Mouse (Mus musculus) olfactory bulb, adult 2 months (tissue): Measurements from ENCODE around the gene Aes. TPM values are rescaled to one million over a fixed set of nuclear protein-coding genes. Genes with fewer than 3 reads are reported as not detected.

ENCODE experiments used
- H3K27ac ChIP-seq: fragments of 200-500 bp; 2 replicates; pipeline ENCODE4 v1.5.1; 2012; ENCODE audit warnings: low read depth, low read length; ENCODE audit not compliant: insufficient read depth
- H3K4me1 ChIP-seq: fragments of 200-500 bp; 2 replicates; pipeline ENCODE4 v1.6.1; 2012; ENCODE audit warnings: low read length; ENCODE audit not compliant: control insufficient read depth, insufficient read depth
- H3K4me3 ChIP-seq: fragments of 200-500 bp; 2 replicates; pipeline ENCODE4 v1.5.1; 2012; ENCODE audit warnings: mild to moderate bottlenecking, low read depth, low read length, moderate library complexity; ENCODE audit not compliant: insufficient read depth
- CTCF ChIP-seq: fragments of 200-500 bp; IDR thresholded peaks from 2 replicates; pipeline ENCODE4 v1.5.1; 2012; ENCODE audit warnings: low read depth, mild to moderate bottlenecking, low read length, moderate library complexity; ENCODE audit not compliant: insufficient read depth
- POLR2A ChIP-seq: fragments of 200-500 bp; IDR thresholded peaks from 2 replicates; pipeline ENCODE4 v1.6.1; 2012; ENCODE audit warnings: mild to moderate bottlenecking, low read depth, low read length, moderate library complexity; ENCODE audit not compliant: insufficient read depth
- WGBS: fragments of 180-500 bp; shearing (Covaris S2); methylation state at CpG from one replicate; pipeline ENCODE4 v1.1.7; 2018; 5-methylcytosine and 5-hydroxymethylcytosine counted together
- polyA plus RNA-seq: library from polyadenylated mRNA; stranded (reverse); fragments of >200 nt; gene quantifications from 2 replicates; pipeline ENCODE4 v1.2.4, GENCODE M21; 2012; ENCODE audit warnings: low replicate concordance; ENCODE audit not compliant: missing spikeins, insufficient read depth, insufficient read length

The Aes gene
- polyA plus RNA-seq, 1 experiment: 1,500 TPM

GRCm38 (mm10) chr10:81564216-81564615 lies 4.9 kb downstream of the Aes start:
- Histone ChIP-seq H3K4me3 (no peak overlapping the region), H3K27ac (no peak overlapping the region), H3K4me1 (peaks cover 49% of the 10 kb centered on the region)
- 26% methylated on average over 10 of the region's 10 CpGs for WGBS
- TF ChIP-seq POLR2A (no peak), CTCF (no peak)

DNA sequence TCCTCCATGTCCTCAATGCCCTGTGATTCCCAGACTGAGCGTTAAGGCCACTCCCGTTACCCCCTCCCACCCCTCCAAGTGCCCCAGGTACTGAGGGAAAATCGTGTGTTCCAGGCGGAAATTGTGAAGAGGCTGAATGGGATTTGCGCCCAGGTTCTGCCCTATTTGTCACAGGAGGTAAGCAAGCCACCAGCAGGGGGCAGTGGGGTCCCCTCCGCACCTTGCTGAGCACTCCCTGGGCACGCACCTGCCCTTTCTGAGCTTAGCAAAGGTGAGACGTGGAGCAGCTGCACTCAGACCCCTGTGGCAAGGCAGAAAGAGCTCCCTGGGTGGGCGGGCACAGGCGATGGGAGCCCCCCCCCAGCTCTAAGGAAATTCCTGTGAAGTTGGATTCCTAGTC lies 5.4 kb downstream of the Aes start:
- H3K27ac ChIP-seq: no peak overlapping the region
- peaks cover 53% of the 10 kb centered on the region for H3K4me1 ChIP-seq
- H3K4me3 ChIP-seq: no peak overlapping the region
- WGBS: 60% methylated on average over 10 of the region's 10 CpGs
- TF ChIP-seq POLR2A (no peak), CTCF (peak; percentile 68; the same call in 1 of the 2 replicates)

- TF ChIP-seq POLR2A (no peak), CTCF (no peak)
- Histone ChIP-seq H3K4me3 (no peak overlapping the region), H3K4me1 (peaks cover 60% of the 10 kb centered on the region), H3K27ac (no peak overlapping the region)
- 61% methylated on average over 20 of the region's 20 CpGs for WGBS
These were observed 6.3 kb downstream of the Aes start for GRCm38 (mm10) chr10:81565257-81566228.

GRCm38 (mm10) chr10:81568381-81569191 lies 9.3 kb downstream of the Aes start:
- H3K4me3 ChIP-seq: no peak overlapping the region
- TF ChIP-seq POLR2A (no peak), CTCF (no peak)
- H3K27ac ChIP-seq: no peak overlapping the region
- H3K4me1 ChIP-seq: peaks cover 57% of the 10 kb centered on the region
- WGBS: 27% methylated on average over 16 of the region's 16 CpGs

GRCm38 (mm10) chr10:81569507-81570237 lies 10.4 kb downstream of the Aes start:
- TF ChIP-seq CTCF: no peak
- no peak for TF ChIP-seq POLR2A
- H3K27ac ChIP-seq: peak overlapping the region; percentile 12; the same call in 1 of the 2 replicates
- peaks cover 53% of the 10 kb centered on the region for H3K4me1 ChIP-seq
- 73% methylated on average over 9 of the region's 9 CpGs for WGBS
- no peak overlapping the region for H3K4me3 ChIP-seq

- Histone ChIP-seq H3K4me1 (peaks cover 50% of the 10 kb centered on the region), H3K27ac (peak overlapping the region; percentile 12; the same call in 1 of the 2 replicates), H3K4me3 (peak overlapping the region; percentile 53)
- 4% methylated on average over 11 of the region's 11 CpGs for WGBS
- TF ChIP-seq POLR2A: no peak
- TF ChIP-seq CTCF: no peak
These were observed 11.0 kb downstream of the Aes start for GRCm38 (mm10) chr10:81570238-81570800.

DNA sequence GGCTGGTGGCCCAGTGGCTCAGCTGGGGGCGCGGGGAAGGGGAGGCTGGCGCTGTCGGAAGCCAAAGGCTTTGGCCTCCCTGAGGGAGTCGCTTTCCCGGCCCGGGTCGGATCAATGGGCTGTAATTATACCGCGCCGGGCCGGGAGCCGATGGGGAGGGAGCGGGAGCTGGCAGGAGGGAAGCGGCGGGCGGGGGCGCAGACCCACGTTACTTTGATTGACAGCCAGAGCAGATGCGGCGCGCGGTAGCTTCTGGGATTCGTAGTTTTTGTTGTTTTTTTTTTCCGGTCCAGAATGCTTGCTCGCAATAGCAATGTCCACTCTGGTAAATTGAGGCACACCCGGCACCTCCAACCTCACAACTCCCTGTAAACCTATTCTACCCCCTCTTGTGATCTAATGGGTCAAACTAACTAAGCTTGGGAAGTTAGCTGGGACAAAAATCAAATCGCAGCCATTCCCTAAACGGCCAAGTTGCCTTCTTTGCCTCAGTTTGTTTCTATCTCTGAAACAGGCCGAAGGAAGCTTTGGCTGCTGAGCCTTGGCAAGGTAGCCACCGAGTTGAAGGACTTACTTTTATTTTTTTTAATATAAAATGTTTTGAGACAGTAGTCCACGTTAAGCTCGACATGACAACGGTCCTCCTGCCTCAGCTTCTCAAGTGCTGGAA lies 11.7 kb downstream of the Aes start:
- H3K27ac ChIP-seq: peak overlapping the region; percentile 27; the same call in 1 of the 2 replicates
- TF ChIP-seq CTCF: no peak
- no peak for TF ChIP-seq POLR2A
- H3K4me3 ChIP-seq: peak overlapping the region; percentile 53
- under 1% methylated on average over 34 of the region's 34 CpGs for WGBS
- peaks cover 55% of the 10 kb centered on the region for H3K4me1 ChIP-seq

DNA sequence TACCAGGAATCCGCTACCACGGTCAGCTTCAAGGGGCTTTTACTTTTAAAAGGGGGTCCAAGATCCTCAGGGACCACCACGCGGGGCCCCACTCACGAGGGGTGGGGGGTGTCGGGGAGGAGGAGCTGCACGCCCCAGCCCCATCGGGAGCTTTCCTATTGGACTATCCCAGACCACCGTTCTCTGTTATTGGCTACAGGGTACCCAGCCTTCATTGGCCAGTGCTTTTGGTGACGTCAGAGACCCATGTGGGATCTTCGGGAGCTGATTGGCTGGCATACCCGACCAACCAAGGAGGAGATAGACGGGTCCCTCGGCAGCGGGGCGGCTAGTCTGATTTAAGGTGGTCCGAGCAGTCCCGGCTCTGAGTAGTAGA lies 12.2 kb downstream of the Aes start:
- TF ChIP-seq CTCF (0 out of 2 replicates have a peak, but pooled peaks have one; percentile 8), POLR2A (no peak)
- under 1% methylated on average over 18 of the region's 18 CpGs for whole genome bisulfite sequencing
- Histone ChIP-seq H3K4me1 (peaks cover 59% of the 10 kb centered on the region), H3K27ac (peak overlapping the region; percentile 27; the same call in 1 of the 2 replicates), H3K4me3 (peak overlapping the region; percentile 53)
